Mouse (Mus musculus): ENCODE data around the gene Olfr1000. TPM values are rescaled to one million over a fixed set of nuclear protein-coding genes. Genes with fewer than 3 reads are reported as not detected.
"Not testable (repeated sequence)": the region's sequence is repeated elsewhere in the genome, so short reads cannot be mapped to it uniquely, and the experiment has no call there.

The Olfr1000 gene
- not detected in 2 replicates for polyA plus RNA-seq (2011; ENCODE audit: insufficient read depth, insufficient read length, low read depth, missing spikeins)

GRCm38 (mm10) chr2:85611803-85612202 lies at the start of gene Olfr1000:
Olfr1000 (minus strand) TSS chr2:85611903.
- Histone ChIP-seq H3K4me1 (ENCODE audit: control insufficient read depth, insufficient read depth, low read length) (no peaks in the 10 kb centered on the region), H3K27ac (ENCODE audit: insufficient read depth, low read length) (no peak within 1 kb of the TSS), H3K9me3 (replicated peaks; ENCODE audit: control insufficient read depth, insufficient read depth, low read length, poor library complexity, severe bottlenecking) (no peaks in the 10 kb centered on the region), H3K9ac (ENCODE audit: low read depth, poor library complexity, severe bottlenecking) (no peak within 1 kb of the TSS), H3K4me3 (ENCODE audit: low read depth, low read length) (no peak within 1 kb of the TSS), H3K36me3 (ENCODE audit: control insufficient read depth, insufficient read depth, low read length, poor library complexity, severe bottlenecking) (no peaks in the 10 kb centered on the region), H3K27me3 (ENCODE audit: control insufficient read depth, insufficient read depth, low read length, poor library complexity, severe bottlenecking) (no peaks in the 10 kb centered on the region)
- TF ChIP-seq EP300 (IDR thresholded peaks at IDR 0.05; ENCODE audit: insufficient read depth, low read depth, low read length) = no peak
- no peak for TF ChIP-seq CTCF (IDR thresholded peaks at IDR 0.05; ENCODE audit: low read depth, low read length)
- no peak for TF ChIP-seq POLR2A (IDR thresholded peaks at IDR 0.05; ENCODE audit: insufficient read depth, low read length)

GRCm38 (mm10) chr2:85650604-85651003 lies 38.9 kb upstream of the Olfr1000 start, which contains the start of gene Olfr1002:
Olfr1002 (minus strand) TSS chr2:85650704.
- H3K36me3 ChIP-seq (ENCODE audit: control insufficient read depth, insufficient read depth, low read length, poor library complexity, severe bottlenecking) = no peaks in the 10 kb centered on the region
- no peak within 1 kb of the TSS for H3K9ac ChIP-seq (ENCODE audit: low read depth, poor library complexity, severe bottlenecking)
- no peak within 1 kb of the TSS for H3K4me3 ChIP-seq (ENCODE audit: low read depth, low read length)
- no peaks in the 10 kb centered on the region for H3K9me3 ChIP-seq (replicated peaks; ENCODE audit: control insufficient read depth, insufficient read depth, low read length, poor library complexity, severe bottlenecking)
- H3K4me1 ChIP-seq (ENCODE audit: control insufficient read depth, insufficient read depth, low read length) = no peaks in the 10 kb centered on the region
- H3K27me3 ChIP-seq (ENCODE audit: control insufficient read depth, insufficient read depth, low read length, poor library complexity, severe bottlenecking) = no peaks in the 10 kb centered on the region
- H3K27ac ChIP-seq (ENCODE audit: insufficient read depth, low read length) = no peak within 1 kb of the TSS
- TF ChIP-seq POLR2A (IDR thresholded peaks at IDR 0.05; ENCODE audit: insufficient read depth, low read length) (no peak), CTCF (IDR thresholded peaks at IDR 0.05; ENCODE audit: low read depth, low read length) (no peak)

- H3K27me3 ChIP-seq (ENCODE audit: control insufficient read depth, insufficient read depth, low read length, poor library complexity, severe bottlenecking); H3K9ac ChIP-seq (ENCODE audit: low read depth, poor library complexity, severe bottlenecking); H3K4me3 ChIP-seq (ENCODE audit: low read depth, low read length); H3K9me3 ChIP-seq (replicated peaks; ENCODE audit: control insufficient read depth, insufficient read depth, low read length, poor library complexity, severe bottlenecking); H3K27ac ChIP-seq (ENCODE audit: insufficient read depth, low read length); H3K36me3 ChIP-seq (ENCODE audit: control insufficient read depth, insufficient read depth, low read length, poor library complexity, severe bottlenecking); H3K4me1 ChIP-seq (ENCODE audit: control insufficient read depth, insufficient read depth, low read length): not testable (repeated sequence)
Observed at GRCm38 (mm10) chr2:85588648-85589047, 23.1 kb downstream of the Olfr1000 start, which contains the start of gene Olfr998. Olfr998 (plus strand) TSS chr2:85588948.

GRCm38 (mm10) chr2:85578915-85579314 lies 32.8 kb downstream of the Olfr1000 start, which contains the start of gene Olfr996:
Olfr996 (plus strand) TSS chr2:85579215.
- H3K4me1 ChIP-seq (ENCODE audit: control insufficient read depth, insufficient read depth, low read length) = no peaks in the 10 kb centered on the region
- H3K27me3 ChIP-seq (ENCODE audit: control insufficient read depth, insufficient read depth, low read length, poor library complexity, severe bottlenecking) = no peaks in the 10 kb centered on the region
- TF ChIP-seq CTCF (IDR thresholded peaks at IDR 0.05; ENCODE audit: low read depth, low read length) = no peak
- TF ChIP-seq POLR2A (IDR thresholded peaks at IDR 0.05; ENCODE audit: insufficient read depth, low read length) = no peak
- TF ChIP-seq EP300 (IDR thresholded peaks at IDR 0.05; ENCODE audit: insufficient read depth, low read depth, low read length) = no peak
- H3K27ac ChIP-seq (ENCODE audit: insufficient read depth, low read length) = no peak within 1 kb of the TSS
- no peaks in the 10 kb centered on the region for H3K9me3 ChIP-seq (replicated peaks; ENCODE audit: control insufficient read depth, insufficient read depth, low read length, poor library complexity, severe bottlenecking)
- H3K9ac ChIP-seq (ENCODE audit: low read depth, poor library complexity, severe bottlenecking) = no peak within 1 kb of the TSS
- H3K36me3 ChIP-seq (ENCODE audit: control insufficient read depth, insufficient read depth, low read length, poor library complexity, severe bottlenecking) = no peaks in the 10 kb centered on the region
- no peak within 1 kb of the TSS for H3K4me3 ChIP-seq (ENCODE audit: low read depth, low read length)

- Histone ChIP-seq H3K36me3 (ENCODE audit: control insufficient read depth, insufficient read depth, low read length, poor library complexity, severe bottlenecking) (no peaks in the 10 kb centered on the region), H3K27me3 (ENCODE audit: control insufficient read depth, insufficient read depth, low read length, poor library complexity, severe bottlenecking) (no peaks in the 10 kb centered on the region), H3K4me1 (ENCODE audit: control insufficient read depth, insufficient read depth, low read length) (no peaks in the 10 kb centered on the region), H3K9ac (ENCODE audit: low read depth, poor library complexity, severe bottlenecking) (no peak overlapping the region), H3K27ac (ENCODE audit: insufficient read depth, low read length) (no peak overlapping the region), H3K9me3 (replicated peaks; ENCODE audit: control insufficient read depth, insufficient read depth, low read length, poor library complexity, severe bottlenecking) (no peaks in the 10 kb centered on the region), H3K4me3 (ENCODE audit: low read depth, low read length) (no peak overlapping the region)
- TF ChIP-seq CTCF (IDR thresholded peaks at IDR 0.05; ENCODE audit: low read depth, low read length) = peak; percentile 17
- TF ChIP-seq POLR2A (IDR thresholded peaks at IDR 0.05; ENCODE audit: insufficient read depth, low read length) = no peak
- no peak for TF ChIP-seq EP300 (IDR thresholded peaks at IDR 0.05; ENCODE audit: insufficient read depth, low read depth, low read length)
Observed at GRCm38 (mm10) chr2:85561187-85561586, 50.5 kb downstream of the Olfr1000 start.

- H3K4me1 ChIP-seq (ENCODE audit: control insufficient read depth, insufficient read depth, low read length) = no peaks in the 10 kb centered on the region
- no peak overlapping the region for H3K27ac ChIP-seq (ENCODE audit: insufficient read depth, low read length)
- no peak overlapping the region for H3K9ac ChIP-seq (ENCODE audit: low read depth, poor library complexity, severe bottlenecking)
- no peaks in the 10 kb centered on the region for H3K36me3 ChIP-seq (ENCODE audit: control insufficient read depth, insufficient read depth, low read length, poor library complexity, severe bottlenecking)
- H3K9me3 ChIP-seq (replicated peaks; ENCODE audit: control insufficient read depth, insufficient read depth, low read length, poor library complexity, severe bottlenecking) = no peaks in the 10 kb centered on the region
- H3K27me3 ChIP-seq (ENCODE audit: control insufficient read depth, insufficient read depth, low read length, poor library complexity, severe bottlenecking) = no peaks in the 10 kb centered on the region
- TF ChIP-seq POLR2A (IDR thresholded peaks at IDR 0.05; ENCODE audit: insufficient read depth, low read length) (no peak), CTCF (IDR thresholded peaks at IDR 0.05; ENCODE audit: low read depth, low read length) (no peak), EP300 (IDR thresholded peaks at IDR 0.05; ENCODE audit: insufficient read depth, low read depth, low read length) (no peak)
- no peak overlapping the region for H3K4me3 ChIP-seq (ENCODE audit: low read depth, low read length)
Observed at GRCm38 (mm10) chr2:85560226-85560625, 51.5 kb downstream of the Olfr1000 start.

Other genes starting within 250 kb of the Olfr1000 start
- not detected in 2 replicates for gene Olfr988, start 248.7 kb downstream of the Olfr1000 start, polyA plus RNA-seq (2011; ENCODE audit: insufficient read depth, insufficient read length, low read depth, missing spikeins)
- gene Olfr992, start 202.4 kb downstream of the Olfr1000 start, polyA plus RNA-seq (2011; ENCODE audit: insufficient read depth, insufficient read length, low read depth, missing spikeins) = not detected in 2 replicates
- not detected in 2 replicates for gene Olfr993, start 197.0 kb downstream of the Olfr1000 start, polyA plus RNA-seq (2011; ENCODE audit: insufficient read depth, insufficient read length, low read depth, missing spikeins)
- gene Olfr994, start 175.5 kb downstream of the Olfr1000 start, polyA plus RNA-seq (2011; ENCODE audit: insufficient read depth, insufficient read length, low read depth, missing spikeins) = not detected in 2 replicates
- gene Olfr995, start 168.3 kb downstream of the Olfr1000 start, polyA plus RNA-seq (2011; ENCODE audit: insufficient read depth, insufficient read length, low read depth, missing spikeins) = not detected in 2 replicates
- gene 4833423E24Rik, start 92.9 kb downstream of the Olfr1000 start, polyA plus RNA-seq (2011; ENCODE audit: insufficient read depth, insufficient read length, low read depth, missing spikeins) = not detected in 2 replicates
- not detected in 2 replicates for gene Olfr996, start 32.7 kb downstream of the Olfr1000 start, polyA plus RNA-seq (2011; ENCODE audit: insufficient read depth, insufficient read length, low read depth, missing spikeins)
- gene Olfr998, start 23.0 kb downstream of the Olfr1000 start, polyA plus RNA-seq (2011; ENCODE audit: insufficient read depth, insufficient read length, low read depth, missing spikeins) = not detected in 2 replicates
- not detected in 2 replicates for gene Olfr1002, start 38.8 kb upstream of the Olfr1000 start, polyA plus RNA-seq (2011; ENCODE audit: insufficient read depth, insufficient read length, low read depth, missing spikeins)
- gene Olfr154, start 52.6 kb upstream of the Olfr1000 start, polyA plus RNA-seq (2011; ENCODE audit: insufficient read depth, insufficient read length, low read depth, missing spikeins) = not detected in 2 replicates
- not detected in 2 replicates for gene Olfr1006, start 66.9 kb upstream of the Olfr1000 start, polyA plus RNA-seq (2011; ENCODE audit: insufficient read depth, insufficient read length, low read depth, missing spikeins)
- not detected in 2 replicates for gene Olfr1008, start 77.5 kb upstream of the Olfr1000 start, polyA plus RNA-seq (2011; ENCODE audit: insufficient read depth, insufficient read length, low read depth, missing spikeins)
- not detected in 2 replicates for gene Olfr1009, start 103.5 kb upstream of the Olfr1000 start, polyA plus RNA-seq (2011; ENCODE audit: insufficient read depth, insufficient read length, low read depth, missing spikeins)
- not detected in 2 replicates for gene Olfr1012, start 150.9 kb upstream of the Olfr1000 start, polyA plus RNA-seq (2011; ENCODE audit: insufficient read depth, insufficient read length, low read depth, missing spikeins)
- gene Olfr1013, start 155.2 kb upstream of the Olfr1000 start, polyA plus RNA-seq (2011; ENCODE audit: insufficient read depth, insufficient read length, low read depth, missing spikeins) = not detected in 2 replicates
- not detected in 2 replicates for gene Olfr1014, start 160.8 kb upstream of the Olfr1000 start, polyA plus RNA-seq (2011; ENCODE audit: insufficient read depth, insufficient read length, low read depth, missing spikeins)
- not detected in 2 replicates for gene Olfr1015, start 170.1 kb upstream of the Olfr1000 start, polyA plus RNA-seq (2011; ENCODE audit: insufficient read depth, insufficient read length, low read depth, missing spikeins)
- gene Olfr1016, start 190.6 kb upstream of the Olfr1000 start, polyA plus RNA-seq (2011; ENCODE audit: insufficient read depth, insufficient read length, low read depth, missing spikeins) = not detected in 2 replicates
- gene Olfr1018, start 206.6 kb upstream of the Olfr1000 start, polyA plus RNA-seq (2011; ENCODE audit: insufficient read depth, insufficient read length, low read depth, missing spikeins) = not detected in 2 replicates
- not detected in 2 replicates for gene Olfr1019, start 233.6 kb upstream of the Olfr1000 start, polyA plus RNA-seq (2011; ENCODE audit: insufficient read depth, insufficient read length, low read depth, missing spikeins)
- not detected in 2 replicates for gene Olfr1020, start 235.1 kb upstream of the Olfr1000 start, polyA plus RNA-seq (2011; ENCODE audit: insufficient read depth, insufficient read length, low read depth, missing spikeins)